Mouse (Mus musculus) forebrain, embryonic 15.5 days (tissue): Measurements from ENCODE around the gene Fbxo11. TPM values are rescaled to one million over a fixed set of nuclear protein-coding genes. Genes with fewer than 3 reads are reported as not detected.
A peak's percentile ranks its signal among the peaks of the same experiment; 100 is the strongest.
"Not testable (repeated sequence)": the region's sequence is repeated elsewhere in the genome, so short reads cannot be mapped to it uniquely, and the experiment has no call there.

Experiments used
- ATAC-seq: fragments of 200-750 bp; cut with Nextera tagmentation; replicated peaks from 2 replicates; pipeline ENCODE4 v1.8.0; 2017; ENCODE audit warnings: mild to moderate bottlenecking, moderate TSS enrichment, moderate library complexity
- H3K27ac ChIP-seq: fragments of 300-500 bp; sonication (generic); replicated peaks from 2 replicates; pipeline ENCODE4 v1.5.1; 2015; ENCODE audit warnings: mild to moderate bottlenecking, inconsistent platforms
- H3K27me3 ChIP-seq: fragments of 300-500 bp; sonication (generic); 2 replicates; pipeline ENCODE4 v1.6.1; 2015; ENCODE audit warnings: inconsistent platforms
- H3K36me3 ChIP-seq: fragments of 300-500 bp; sonication (generic); 2 replicates; pipeline ENCODE4 v1.6.1; 2015; ENCODE audit warnings: mild to moderate bottlenecking, inconsistent platforms
- H3K4me1 ChIP-seq: fragments of 300-500 bp; sonication (generic); 2 replicates; pipeline ENCODE4 v1.6.1; 2015; ENCODE audit warnings: inconsistent platforms
- H3K4me2 ChIP-seq: fragments of 300-500 bp; sonication (generic); replicated peaks from 2 replicates; pipeline ENCODE4 v1.6.1; 2015; ENCODE audit warnings: mild to moderate bottlenecking, inconsistent platforms
- H3K4me3 ChIP-seq: fragments of 300-500 bp; sonication (generic); 2 replicates; pipeline ENCODE4 v1.5.1; 2015; ENCODE audit warnings: mild to moderate bottlenecking, inconsistent platforms
- H3K9ac ChIP-seq: fragments of 300-500 bp; sonication (generic); replicated peaks from 2 replicates; pipeline ENCODE4 v1.6.1; 2015; ENCODE audit warnings: mild to moderate bottlenecking, inconsistent platforms
- H3K9me3 ChIP-seq: fragments of 300-500 bp; sonication (generic); 2 replicates; pipeline ENCODE4 v1.6.1; 2016; ENCODE audit warnings: inconsistent platforms
- WGBS: fragments of 180-500 bp; shearing (Covaris S2); methylation state at CpG from one replicate; pipeline ENCODE4 v1.1.7; 2015; ENCODE audit warnings: mixed read lengths; 5-methylcytosine and 5-hydroxymethylcytosine counted together
- polyA plus RNA-seq: library from polyadenylated mRNA; unstranded; fragments of >200 nt; fragmentation: Nextera tagmentation; extraction: Ambion mirVana; gene quantifications from 2 replicates; pipeline ENCODE4 v1.2.1, GENCODE M21; 2015

The Fbxo11 gene
- polyA plus RNA-seq, 1 experiment from 2014 or later, result 35.8 TPM

DNA sequence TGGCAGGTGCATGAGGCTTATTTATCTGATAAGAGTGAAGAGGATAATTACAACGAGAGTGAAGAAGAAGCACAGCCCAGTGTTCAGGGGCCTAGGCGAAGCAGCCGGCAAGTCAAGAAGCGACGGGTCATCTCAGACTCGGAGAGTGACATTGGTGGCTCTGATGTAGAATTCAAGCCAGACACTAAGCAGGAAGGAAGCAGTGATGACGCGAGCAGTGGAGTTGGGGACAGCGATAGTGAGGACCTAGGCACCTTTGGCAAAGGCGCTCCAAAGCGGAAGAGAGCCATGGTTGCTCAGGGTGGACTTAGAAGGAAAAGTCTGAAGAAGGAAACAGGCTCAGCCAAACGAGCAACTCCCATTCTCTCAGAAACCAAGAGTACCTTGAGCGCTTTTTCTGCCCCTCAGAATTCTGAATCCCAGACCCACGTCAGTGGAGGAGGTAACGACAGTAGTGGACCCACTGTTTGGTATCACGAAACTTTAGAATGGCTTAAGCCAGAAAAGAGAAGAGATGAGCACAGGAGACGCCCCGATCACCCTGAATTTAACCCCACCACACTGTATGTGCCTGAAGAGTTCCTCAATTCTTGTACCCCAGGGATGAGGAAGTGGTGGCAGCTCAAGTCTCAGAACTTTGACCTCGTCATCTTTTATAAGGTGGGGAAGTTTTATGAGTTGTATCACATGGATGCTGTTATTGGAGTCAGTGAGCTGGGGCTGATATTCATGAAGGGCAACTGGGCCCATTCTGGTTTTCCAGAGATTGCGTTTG is 80.5 kb downstream of the Fbxo11 start:
- H3K4me2 ChIP-seq, result no peak overlapping the region
- no peaks in the 10 kb centered on the region for H3K27me3 ChIP-seq
- no peak overlapping the region for H3K27ac ChIP-seq
- no peak for ATAC-seq
- peaks cover 3% of the 10 kb centered on the region; the same call in 1 of the 2 replicates for H3K4me1 ChIP-seq
- no peaks in the 10 kb centered on the region for H3K9me3 ChIP-seq
- H3K36me3 ChIP-seq, result peaks cover 63% of the 10 kb centered on the region
- no peak overlapping the region for H3K4me3 ChIP-seq
- 93% methylated on average over 20 of the region's 20 CpGs for WGBS
- no peak overlapping the region for H3K9ac ChIP-seq

DNA sequence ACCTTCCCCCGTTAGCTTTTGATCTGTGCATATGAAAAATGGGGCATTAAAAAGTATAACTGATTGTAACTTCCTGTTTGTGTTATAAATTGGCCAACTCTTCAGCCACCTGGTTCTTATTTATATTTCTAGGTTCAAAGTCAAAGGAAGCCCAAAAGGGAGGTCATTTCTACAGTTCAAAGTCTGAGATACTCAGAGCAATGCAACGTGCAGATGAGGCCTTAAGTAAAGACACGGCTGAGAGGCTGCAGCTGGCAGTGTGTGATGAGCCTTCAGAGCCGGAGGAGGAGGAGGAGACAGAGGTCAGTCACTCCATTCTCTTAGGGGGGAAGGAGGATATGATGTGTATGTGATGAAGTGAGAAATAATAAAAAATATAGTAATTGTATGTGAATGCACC is 81.8 kb downstream of the Fbxo11 start:
- no peak for ATAC-seq
- Histone ChIP-seq H3K9me3 (no peaks in the 10 kb centered on the region), H3K9ac (no peak overlapping the region), H3K27ac (no peak overlapping the region), H3K27me3 (no peaks in the 10 kb centered on the region), H3K4me3 (no peak overlapping the region), H3K4me2 (no peak overlapping the region), H3K36me3 (peaks cover 50% of the 10 kb centered on the region), H3K4me1 (peaks cover 3% of the 10 kb centered on the region; the same call in 1 of the 2 replicates)
- 82% methylated on average over 4 of the region's 4 CpGs for WGBS

DNA sequence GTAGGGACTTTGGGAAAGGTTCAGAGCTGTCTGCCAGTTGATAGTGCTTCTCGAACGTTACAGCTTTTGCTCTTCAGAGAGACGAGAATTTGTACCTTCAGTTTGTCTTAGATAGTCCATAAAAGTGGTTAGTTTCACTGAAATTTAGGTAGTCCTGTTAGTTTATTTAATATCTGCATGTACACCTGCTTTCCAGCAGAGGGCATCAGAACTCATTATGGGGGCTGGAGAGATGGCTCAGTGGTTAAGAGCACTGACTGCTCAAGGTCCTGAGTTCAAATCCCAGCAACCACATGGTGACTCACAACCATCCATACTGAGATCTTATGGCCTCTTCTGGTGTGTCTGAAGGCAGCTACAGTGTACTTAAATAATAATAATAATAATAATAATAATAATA is 83.0 kb downstream of the Fbxo11 start:
- Histone ChIP-seq H3K4me1 (peaks cover 1% of the 10 kb centered on the region; the same call in 1 of the 2 replicates), H3K36me3 (peaks cover 38% of the 10 kb centered on the region), H3K9me3 (no peaks in the 10 kb centered on the region), H3K9ac (no peak overlapping the region), H3K27me3 (no peaks in the 10 kb centered on the region), H3K4me3 (no peak overlapping the region), H3K27ac (no peak overlapping the region), H3K4me2 (no peak overlapping the region)
- 95% methylated on average over 3 of the region's 3 CpGs for WGBS
- ATAC-seq, result no peak

DNA sequence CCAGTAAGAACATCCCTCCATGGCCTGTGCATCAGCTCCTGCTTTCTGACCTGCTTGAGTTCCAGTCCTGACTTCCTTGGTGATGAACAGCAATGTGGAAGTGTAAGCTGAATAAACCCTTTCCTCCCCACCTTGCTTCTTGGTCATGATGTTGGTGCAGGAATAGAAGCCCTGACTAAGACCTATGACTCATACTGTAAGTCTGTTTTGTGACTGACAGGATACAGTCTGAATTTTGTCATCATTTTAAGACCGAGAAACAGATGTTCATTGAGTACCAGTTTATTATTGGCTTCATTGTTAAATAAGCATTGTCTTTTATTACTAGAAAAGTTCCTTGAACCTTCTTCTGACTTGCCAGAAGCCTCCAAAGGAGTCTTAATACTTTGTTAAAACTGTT is 85.4 kb downstream of the Fbxo11 start:
- 82% methylated on average over 1 of the region's 1 CpGs for WGBS

DNA sequence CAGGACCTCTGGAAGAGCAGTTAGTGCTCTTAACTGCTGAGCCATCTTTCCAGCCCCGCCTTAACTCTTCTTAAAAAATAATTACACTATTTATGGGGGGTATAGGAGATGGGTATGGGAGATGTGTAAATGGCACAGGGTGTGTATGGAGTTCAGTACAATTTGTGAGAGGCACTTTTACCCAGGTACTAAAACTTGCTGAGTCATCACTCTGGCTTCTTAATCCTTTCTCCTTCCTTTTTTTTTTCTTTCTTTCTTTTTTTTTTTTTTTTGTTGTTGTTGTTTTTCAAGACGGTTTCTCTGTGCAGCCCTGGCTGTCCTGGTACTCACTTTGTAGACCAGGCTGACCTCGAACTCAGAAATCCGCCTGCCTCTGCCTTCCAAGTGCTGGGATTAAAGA is 88.2 kb downstream of the Fbxo11 start:
- not testable (repeated sequence) for H3K27ac ChIP-seq, ATAC-seq, H3K4me3 ChIP-seq, H3K4me2 ChIP-seq, H3K9ac ChIP-seq, H3K9me3 ChIP-seq, H3K27me3 ChIP-seq, H3K36me3 ChIP-seq
- peaks cover 18% of the 10 kb centered on the region for H3K4me1 ChIP-seq
- WGBS, result 86% methylated on average over 4 of the region's 4 CpGs

More for the DNA sequence above, 85.4 kb downstream of the Fbxo11 start:
- H3K9me3 ChIP-seq, H3K4me2 ChIP-seq, ATAC-seq, H3K27me3 ChIP-seq, H3K27ac ChIP-seq, H3K9ac ChIP-seq, H3K4me3 ChIP-seq: not testable (repeated sequence)
- peaks cover 16% of the 10 kb centered on the region for H3K36me3 ChIP-seq
- H3K4me1 ChIP-seq, result peaks cover 11% of the 10 kb centered on the region

DNA sequence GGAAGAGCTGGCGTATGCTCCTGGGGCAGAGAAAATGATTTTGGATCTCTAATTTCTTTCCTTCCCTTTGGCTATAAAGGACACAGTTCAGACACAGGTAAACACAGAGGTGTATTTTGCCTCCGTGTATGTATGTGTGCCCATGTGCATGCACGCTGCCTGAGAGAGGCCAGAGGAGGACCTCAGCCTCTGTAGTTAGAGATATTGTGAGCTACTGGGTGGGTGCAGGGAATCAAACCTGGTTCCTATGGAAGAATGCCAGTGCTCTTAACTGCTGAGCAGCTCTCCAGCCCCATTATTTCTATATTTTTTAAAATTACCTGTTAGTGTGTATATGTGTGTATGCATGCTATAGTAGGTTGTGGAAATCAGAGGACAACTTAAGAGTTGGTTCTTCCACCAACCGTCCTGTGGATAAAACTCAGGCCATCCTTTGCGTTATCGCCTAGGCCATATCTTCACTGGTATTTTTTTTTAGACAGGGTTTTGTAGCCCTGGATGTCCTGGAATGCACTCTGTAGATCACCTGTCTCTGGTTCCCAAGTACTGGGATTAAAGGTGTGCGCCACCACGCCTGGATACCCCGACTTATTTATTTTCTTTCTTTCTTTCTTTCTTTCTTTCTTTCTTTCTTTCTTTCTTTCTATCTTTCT is 88.8 kb downstream of the Fbxo11 start:
- no peak overlapping the region for H3K27ac ChIP-seq
- ATAC-seq, result no peak
- H3K9ac ChIP-seq, result peak overlapping the region; percentile 89; the same call in 1 of the 2 replicates
- H3K9me3 ChIP-seq, result no peaks in the 10 kb centered on the region
- H3K27me3 ChIP-seq, result no peaks in the 10 kb centered on the region
- 0 out of 2 replicates have a peak, but pooled peaks cover 2% of the 10 kb centered on the region for H3K36me3 ChIP-seq
- H3K4me1 ChIP-seq, result peaks cover 18% of the 10 kb centered on the region
- peak overlapping the region; percentile 84 for H3K4me2 ChIP-seq
- 72% methylated on average over 9 of the region's 9 CpGs for WGBS
- H3K4me3 ChIP-seq, result peak overlapping the region; percentile 99

DNA sequence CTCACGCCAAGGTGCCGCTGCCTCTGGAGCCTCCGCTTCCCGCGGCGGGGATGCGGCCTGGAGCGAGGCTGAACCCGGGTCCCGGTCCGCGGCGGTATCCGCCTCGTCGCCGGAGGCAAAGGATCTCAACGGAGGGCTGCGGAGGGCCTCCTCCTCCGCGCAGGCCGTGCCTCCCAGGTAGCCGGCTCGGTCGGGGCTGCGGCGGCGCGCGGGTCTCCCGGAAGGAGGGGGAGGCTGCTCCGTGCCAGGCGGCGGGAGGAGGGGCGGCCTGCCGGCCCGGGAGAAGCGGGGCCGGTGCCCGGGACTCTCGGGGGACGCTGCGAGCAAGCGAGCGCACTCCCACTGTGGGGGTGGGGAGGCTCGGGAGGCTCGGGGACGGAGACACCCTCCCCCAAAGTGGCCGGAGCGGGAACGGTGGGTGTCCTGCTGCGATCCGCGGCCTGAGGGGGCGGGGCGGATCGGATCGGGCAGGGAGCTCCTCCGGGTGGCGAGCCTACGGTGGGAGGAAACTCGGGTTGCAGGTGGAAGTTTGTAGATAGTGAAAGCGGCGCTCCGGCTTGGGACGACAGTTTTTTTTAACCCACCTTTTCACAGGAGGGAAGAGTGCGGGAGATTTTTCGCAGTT is 89.8 kb downstream of the Fbxo11 start:
- H3K4me2 ChIP-seq, result peak overlapping the region; percentile 84
- no peaks in the 10 kb centered on the region for H3K27me3 ChIP-seq
- H3K4me1 ChIP-seq, result peaks cover 18% of the 10 kb centered on the region
- H3K27ac ChIP-seq, result peak overlapping the region; percentile 92
- no peaks in the 10 kb centered on the region for H3K9me3 ChIP-seq
- peak; percentile 73 for ATAC-seq
- 0% methylated on average over 51 of the region's 68 CpGs for WGBS
- H3K36me3 ChIP-seq, result no peaks in the 10 kb centered on the region
- H3K9ac ChIP-seq, result peak overlapping the region; percentile 89
- peak overlapping the region; percentile 99 for H3K4me3 ChIP-seq

DNA sequence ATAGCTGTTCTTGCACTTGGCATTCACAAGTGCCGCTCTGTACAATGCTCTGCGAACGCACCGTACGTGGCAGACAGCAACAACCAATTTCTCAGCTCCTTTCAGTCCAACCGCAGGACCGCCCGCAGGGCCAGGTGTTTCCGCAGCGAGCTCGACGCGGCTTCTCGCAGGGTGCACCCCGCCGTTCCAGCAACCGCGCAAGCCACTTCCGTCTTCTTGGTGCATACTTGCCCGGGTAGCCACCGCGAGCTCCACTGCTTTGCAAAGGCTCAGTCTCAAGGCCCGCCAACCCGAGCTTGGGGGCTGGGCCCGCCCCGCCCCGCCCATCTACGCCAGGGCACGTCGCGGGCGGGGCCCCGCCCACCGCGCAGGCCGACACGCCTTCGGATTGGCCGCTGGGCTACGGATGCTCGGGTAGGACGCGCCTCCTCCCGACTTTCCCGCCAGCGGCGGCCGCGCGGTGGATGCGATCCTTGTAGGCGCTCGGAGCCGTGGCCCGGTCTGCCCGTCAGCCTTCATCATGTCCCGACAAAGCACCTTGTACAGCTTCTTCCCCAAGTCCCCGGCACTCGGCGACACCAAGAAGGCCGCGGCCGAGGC is 90.4 kb downstream of the Fbxo11 start, which contains the start of gene Msh6:
Msh6 (plus strand) TSS at position 434 of the 600 bp plus-strand sequence.
- Histone ChIP-seq H3K4me1 (peaks cover 18% of the 10 kb centered on the region), H3K9ac (peak within 1 kb of the TSS; percentile 89), H3K36me3 (no peaks in the 10 kb centered on the region), H3K4me2 (peak within 1 kb of the TSS; percentile 84), H3K9me3 (no peaks in the 10 kb centered on the region), H3K4me3 (peak within 1 kb of the TSS; percentile 99), H3K27me3 (no peaks in the 10 kb centered on the region), H3K27ac (peak within 1 kb of the TSS; percentile 92)
- under 1% methylated on average over 63 of the region's 63 CpGs for WGBS
- ATAC-seq, result peak; percentile 98

DNA sequence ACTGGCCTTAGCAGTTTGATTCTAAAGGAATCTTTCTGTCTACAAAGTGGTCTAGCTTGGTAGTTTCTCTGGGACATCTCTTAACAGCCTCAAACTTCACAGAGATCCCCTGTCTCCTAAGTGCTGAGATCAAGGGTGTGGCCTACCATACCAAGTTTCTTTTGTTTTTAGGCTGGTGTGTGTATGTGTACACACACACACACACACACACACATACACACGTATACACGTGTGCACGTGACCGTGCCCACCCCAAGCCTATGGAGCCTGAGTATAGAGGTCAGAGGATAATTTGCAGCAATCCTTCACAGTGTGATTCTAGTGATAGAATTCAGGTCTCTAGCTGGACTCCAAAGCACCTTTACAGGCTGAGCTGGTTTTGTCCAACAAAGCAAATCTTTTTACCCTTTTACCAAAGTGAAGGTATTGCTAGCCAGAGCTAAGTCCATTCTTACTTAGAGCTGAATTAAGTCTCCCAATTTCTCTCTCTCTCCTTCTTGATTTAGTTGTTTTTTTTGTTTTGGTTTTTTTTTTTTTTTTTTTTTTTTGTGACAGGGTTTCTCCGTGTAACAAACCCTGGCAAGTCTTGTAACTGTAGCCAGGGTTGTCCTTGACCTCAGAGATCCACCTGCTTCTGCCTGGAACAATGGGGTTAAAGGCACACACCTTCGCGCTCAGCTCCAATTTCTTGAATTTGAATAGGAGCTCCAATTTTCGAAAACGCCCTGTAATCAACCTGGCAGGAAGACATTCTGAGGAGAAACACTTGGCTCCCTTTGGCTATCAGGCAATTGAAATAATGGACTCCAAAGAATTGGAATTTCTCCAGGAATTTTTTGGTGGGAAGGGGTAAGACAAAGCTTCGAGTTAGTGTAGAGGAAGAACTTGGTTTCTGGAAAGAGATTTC is 91.6 kb downstream of the Fbxo11 start:
- 69% methylated on average over 10 of the region's 10 CpGs for WGBS

DNA sequence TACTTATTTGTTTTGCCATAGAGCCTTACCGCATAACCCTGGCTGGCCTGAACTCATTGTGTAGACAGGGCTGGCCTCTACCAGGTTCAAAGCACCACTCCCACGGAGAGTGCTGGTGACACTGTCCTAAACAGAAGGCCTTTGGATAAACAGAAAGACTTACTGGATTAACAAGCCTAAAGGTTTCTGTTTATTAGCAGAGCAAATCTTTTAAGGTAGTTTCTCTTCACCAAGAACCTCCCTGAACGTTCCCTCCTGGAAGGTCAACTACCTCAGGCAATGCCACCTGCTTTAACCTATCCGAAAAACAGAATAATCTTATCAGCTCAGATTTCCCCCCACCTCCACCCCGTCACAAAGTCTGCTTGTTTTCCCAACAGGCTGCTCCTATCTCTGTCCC is 92.2 kb downstream of the Fbxo11 start:
- Histone ChIP-seq H3K27ac (no peak overlapping the region), H3K4me2 (no peak overlapping the region), H3K27me3 (no peaks in the 10 kb centered on the region), H3K36me3 (no peaks in the 10 kb centered on the region), H3K4me3 (no peak overlapping the region), H3K9me3 (no peaks in the 10 kb centered on the region), H3K4me1 (peaks cover 18% of the 10 kb centered on the region), H3K9ac (no peak overlapping the region)
- 83% methylated on average over 5 of the region's 5 CpGs for WGBS
- ATAC-seq, result no peak

More for the DNA sequence above, 91.6 kb downstream of the Fbxo11 start:
- Histone ChIP-seq H3K4me2 (no peak overlapping the region), H3K4me3 (peak overlapping the region; percentile 99), H3K4me1 (peaks cover 18% of the 10 kb centered on the region), H3K27me3 (no peaks in the 10 kb centered on the region), H3K27ac (no peak overlapping the region), H3K36me3 (no peaks in the 10 kb centered on the region), H3K9me3 (no peaks in the 10 kb centered on the region), H3K9ac (0 out of 2 replicates have a peak overlapping the region, but pooled peaks have one; percentile 64)
- ATAC-seq, result no peak
